Comparison of ENCODE assay signal across 8 mouse cellular contexts in the genomic region with DNA sequence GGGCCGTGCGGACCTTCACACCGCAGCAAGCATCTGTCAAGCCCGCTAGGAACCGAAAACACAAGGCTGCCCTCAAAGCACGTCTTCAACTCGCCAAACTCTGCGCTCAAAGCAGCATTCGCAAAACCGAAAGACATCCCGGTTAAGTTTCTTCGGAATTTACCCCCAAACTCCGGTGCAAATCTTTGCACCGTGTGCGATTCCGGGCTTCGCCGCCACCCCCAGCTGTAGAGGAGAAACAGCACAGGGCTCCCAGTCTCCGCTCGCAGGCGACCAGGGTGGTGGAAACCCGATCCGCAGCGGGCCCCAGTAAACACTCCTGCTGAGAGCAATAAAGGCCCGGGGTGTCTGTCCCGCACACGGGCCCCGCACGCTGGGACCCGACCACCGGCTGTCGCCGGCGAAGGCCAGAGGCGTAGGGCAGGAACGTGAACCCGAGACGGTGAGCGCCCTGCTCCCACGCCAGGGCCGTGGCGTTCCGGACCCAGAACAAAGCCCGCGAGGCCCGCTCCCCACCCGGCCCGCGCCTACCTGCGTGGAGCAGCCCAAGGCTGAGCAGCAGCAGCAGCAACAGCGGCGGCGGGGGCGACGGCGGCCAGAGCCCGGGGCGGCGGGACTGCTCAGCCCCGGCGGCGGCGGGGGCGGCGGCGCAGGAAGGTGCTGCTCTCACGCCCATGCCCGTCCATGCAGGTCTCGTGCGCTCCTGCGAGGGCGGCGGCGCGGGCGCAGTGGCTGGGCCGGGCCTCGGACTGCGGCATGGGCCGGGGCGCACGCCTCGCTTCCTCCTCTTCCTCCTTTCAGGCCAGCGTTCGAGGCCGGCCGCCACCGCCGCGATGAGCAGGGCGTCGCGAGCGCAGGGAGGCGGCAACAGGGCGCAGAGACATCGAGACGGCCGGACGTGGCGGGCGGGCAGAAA. TPM values are rescaled to one million over a fixed set of nuclear protein-coding genes. Genes with fewer than 3 reads are reported as not detected.
DNase-seq lines count a peak whose midpoint lies in the region; ATAC-seq and TF ChIP-seq lines count a peak whose summit lies in the region.

No protein-coding gene starts in this region.

- no peak for DNase-seq in cerebellum, adult 8-10 months
- DNase-seq in Patski (ENCODE audit: low read depth, low spot score) = no peak
- DNase-seq in embryo, embryonic 11.5 days (ENCODE audit: low read depth, low spot score) = peak; percentile 37
- peak; percentile 75 for DNase-seq in kidney, postnatal 10 days
- DNase-seq in right cerebral cortex, postnatal 14 days = peak; percentile 56

- POLR2A ChIA-PET in Patski (lab: Charles Lee) = interaction anchor here (0.6 to 2.0 kb wide), 4 partner anchors 10 to 172 kb away, joined by 3 to 4 read pairs (median 4); no protein-coding TSS in a partner anchor

- H3K9ac ChIP-seq in heart, embryonic 14.5 days (ENCODE audit: low read length) = peak overlapping the region; percentile 94

- peaks cover 5 to 35% of the 10 kb centered on the region in 2 experiments for H3K4me1 ChIP-seq in heart, embryonic 14.5 days (ENCODE audit: control insufficient read depth in 2 of 2, insufficient read depth in 2 of 2, low read length in 2 of 2)

- peak overlapping the region; percentile 89 to 96 for H3K4me3 ChIP-seq in heart, embryonic 14.5 days (ENCODE audit: control insufficient read depth in 1 of 2, insufficient read depth in 1 of 2, low read depth in 1 of 2, low read length in 2 of 2)

- WGBS in heart, embryonic 14.5 days = under 1% methylated on average over 93 of the region's 102 CpGs

- H3K4me2 ChIP-seq in heart, embryonic 14.5 days (ENCODE audit: low read length) = peak overlapping the region; percentile 97

- in situ Hi-C loops in Patski (cut with MboI; ENCODE audit: low pct_unique_long_range_greater_than_20kb) = no loop called here

- CTCF ChIA-PET in Patski (lab: Charles Lee) = interaction anchor here (1.5 to 5.2 kb wide), 6 partner anchors 11 to 21 kb away, joined by 5 to 29 read pairs (median 8); no protein-coding TSS in a partner anchor

- H3K27me3 ChIP-seq in Patski = no peaks in the 10 kb centered on the region
- no peaks in the 10 kb centered on the region for H3K27me3 ChIP-seq in heart, embryonic 14.5 days (ENCODE audit: control insufficient read depth, insufficient read depth, low read length)

- peaks cover 1% of the 10 kb centered on the region; the same call in 1 of the 2 replicates for H3K36me3 ChIP-seq in heart, embryonic 14.5 days (ENCODE audit: control insufficient read depth, insufficient read depth, low read length)

- peak; percentile 12 for ATAC-seq in cerebellum, adult (ENCODE audit: insufficient number of reproducible peaks, low FRiP score, low TSS enrichment)
- ATAC-seq in Patski = peak; percentile 23
- peak; percentile 48 for ATAC-seq in heart, embryonic 14.5 days (ENCODE audit: insufficient number of reproducible peaks, insufficient read depth, low FRiP score, low read depth)
- ATAC-seq in megakaryocyte, adult 5-6 weeks (ENCODE audit: poor library complexity, severe bottlenecking) = peak; percentile 39

- no peak for TF ChIP-seq CTCF in Patski (IDR thresholded peaks at IDR 0.05)

- H3K27ac ChIP-seq in heart, embryonic 14.5 days (replicated peaks in 1 of 2; ENCODE audit: control insufficient read depth in 1 of 2, insufficient read depth in 1 of 2, low read depth in 2 of 2, low read length in 2 of 2) = peak overlapping the region; percentile 65 to 87

- no peaks in the 10 kb centered on the region for H3K9me3 ChIP-seq in heart, embryonic 14.5 days (ENCODE audit: control insufficient read depth, low read length)

RNA-seq across cellular contexts. Expression of a gene that starts 5.1 kb away (rescaled TPM):
- 14.1 TPM for polyA plus RNA-seq in Patski (2021)
- polyA plus RNA-seq in heart, embryonic 14.5 days (2014; fragmentation: Nextera tagmentation; extraction: Ambion mirVana) = 10.3 and 12.9 TPM in 2 replicates
- total RNA-seq in megakaryocyte, adult 5-6 weeks (2015) = 3.4 and 3.8 TPM in 2 replicates
- total RNA-seq in megakaryocyte, adult 5-6 weeks (2017) = 1.7 and 2.3 TPM in 2 replicates

Comparison
In these comparisons a context has a peak if more than half of its experiments do, and no peak if none do; other contexts are left out.
1. DNase-seq: peak in embryo, embryonic 11.5 days (single experiment), kidney, postnatal 10 days (single experiment) and right cerebral cortex, postnatal 14 days (single experiment); none in cerebellum, adult 8-10 months (single experiment) and Patski (single experiment).
2. Peak in every context shown above with its lines, with median percentiles within 50 percentile points of each other: ATAC-seq.